Mouse (Mus musculus): ENCODE data around the gene Cacna2d3.

The Cacna2d3 gene
- long read RNA-seq, experiment 1, partial matches to known transcripts = 2 of 3 reads
- long read RNA-seq, experiment 1, other reads (novel, unspliced or antisense) = 1 of 3 reads
- long read RNA-seq, experiment 2, partial matches to known transcripts = 0 of 1 reads
- long read RNA-seq, experiment 2, other reads (novel, unspliced or antisense) = 1 of 1 reads

DNA sequence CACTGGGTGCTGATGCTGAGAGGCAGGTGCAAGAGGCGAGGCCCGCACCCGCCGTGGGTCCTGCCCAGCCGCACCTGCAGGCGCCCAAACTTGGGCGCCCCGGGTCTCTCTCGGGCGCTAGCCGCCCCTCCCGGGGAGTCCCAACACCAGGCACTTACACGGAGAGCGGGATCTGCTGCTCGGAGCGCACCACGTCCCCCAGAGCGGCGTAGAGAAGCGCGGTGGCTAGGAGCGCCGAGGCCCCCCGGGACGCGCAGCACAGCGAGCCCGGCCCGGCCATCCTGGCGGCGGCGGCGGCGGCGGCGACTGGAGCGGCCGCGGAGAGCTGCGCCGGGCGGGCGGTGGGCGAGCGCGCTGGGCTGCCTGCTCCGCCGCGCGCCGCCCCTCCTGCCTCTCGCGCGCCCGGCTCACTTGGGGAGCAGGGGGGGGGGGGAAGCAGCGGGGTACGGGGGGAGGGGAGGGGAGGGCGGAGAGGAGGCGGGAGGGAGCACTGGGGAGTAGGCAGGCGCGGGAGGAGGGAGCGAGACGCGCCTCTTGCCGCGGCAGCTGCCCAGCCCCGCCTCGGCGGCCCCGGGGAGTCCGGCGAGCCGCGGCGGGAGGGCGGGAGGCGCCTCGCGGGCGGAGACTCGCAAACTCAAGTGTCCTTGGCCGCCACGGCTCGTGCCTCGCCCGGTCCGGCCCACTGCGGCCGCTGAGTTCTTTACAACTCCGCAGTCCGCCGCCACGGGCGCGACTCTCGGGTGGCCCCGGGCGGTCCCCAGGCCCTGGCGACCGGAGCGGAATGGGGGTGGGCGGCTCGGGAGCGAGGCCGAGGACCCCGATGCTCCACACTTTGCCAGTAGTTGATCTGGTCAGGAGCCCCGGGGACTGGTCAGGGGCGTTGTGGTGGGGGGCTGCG is at the start of gene Cacna2d3:
Gene Cacna2d3 (minus strand): TSS at position 377 of the 898 bp plus-strand sequence.
- intact Hi-C loops (cut with DNase I) = loop anchor here (5.0 kb wide), 1 partner anchor 221 kb away; no protein-coding TSS in a partner anchor

DNA sequence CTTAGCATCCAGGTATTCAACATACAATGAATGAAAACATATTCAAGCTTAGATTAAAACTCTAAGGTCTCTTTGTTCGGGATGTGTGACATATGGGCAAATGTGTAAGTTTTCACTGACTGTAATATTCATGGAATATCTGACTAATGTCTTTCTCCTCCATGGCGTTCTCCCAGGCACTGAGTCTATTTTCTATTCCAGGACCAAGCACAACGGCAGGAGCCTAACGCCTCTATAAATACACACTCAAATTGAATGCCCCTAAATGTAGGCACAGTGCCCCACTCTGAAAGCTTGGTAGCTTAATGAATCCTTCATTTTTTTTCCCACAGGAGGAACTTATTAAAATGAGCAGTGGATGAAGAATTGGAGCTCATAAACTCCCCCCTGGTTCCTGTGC is 47.8 kb upstream of the Cacna2d3 start:
- intact Hi-C loops (cut with DNase I) = no loop called here

DNA sequence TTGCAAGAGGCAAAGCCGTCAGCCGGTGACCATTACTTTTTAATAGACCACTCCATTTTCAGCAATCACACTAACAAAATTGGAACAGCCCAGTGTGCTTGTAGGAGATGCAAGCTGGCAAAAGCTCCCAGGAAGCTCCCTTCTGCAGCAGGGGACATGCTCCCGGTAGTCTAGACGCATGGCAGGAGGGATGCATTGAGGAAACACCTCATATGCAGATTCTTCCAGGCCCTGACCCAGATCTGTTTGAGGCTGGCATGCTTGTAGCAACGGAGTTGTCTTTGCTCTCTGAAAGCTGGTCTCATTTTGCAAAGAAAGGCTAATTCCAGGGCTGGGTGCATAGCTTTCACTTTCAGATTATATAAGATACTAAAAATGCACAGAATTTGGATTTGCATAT is 31.2 kb upstream of the Cacna2d3 start:
- intact Hi-C loops (cut with DNase I) = no loop called here

- intact Hi-C loops (cut with DNase I) = no loop called here
These were observed 17.1 kb upstream of the Cacna2d3 start for GRCm38 (mm10) chr14:29738751-29739150.

GRCm38 (mm10) chr14:29730256-29730655 is 8.6 kb upstream of the Cacna2d3 start:
- intact Hi-C loops (cut with DNase I) = no loop called here

GRCm38 (mm10) chr14:29729009-29729408 is 7.3 kb upstream of the Cacna2d3 start:
- intact Hi-C loops (cut with DNase I) = no loop called here

DNA sequence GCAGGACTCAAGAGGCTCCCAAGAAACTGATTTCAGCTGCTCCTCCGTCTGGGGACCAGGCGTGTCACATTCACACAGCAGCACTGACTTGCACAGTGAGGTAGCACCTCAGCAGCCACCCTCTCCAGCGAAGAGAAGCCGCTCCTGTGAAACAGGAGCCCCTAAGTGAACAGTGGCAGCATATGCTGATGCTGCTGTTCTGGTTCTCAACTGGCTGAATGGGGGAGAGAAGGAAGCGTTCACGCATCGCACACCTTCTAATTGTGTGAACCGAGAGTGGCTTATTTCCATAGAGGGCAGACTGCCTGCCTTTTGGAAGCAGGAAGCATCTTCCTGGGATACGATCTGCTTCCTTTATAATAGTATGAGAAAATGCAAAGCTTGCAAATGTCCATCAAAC is 5.9 kb upstream of the Cacna2d3 start:
- intact Hi-C loops (cut with DNase I) = no loop called here

DNA sequence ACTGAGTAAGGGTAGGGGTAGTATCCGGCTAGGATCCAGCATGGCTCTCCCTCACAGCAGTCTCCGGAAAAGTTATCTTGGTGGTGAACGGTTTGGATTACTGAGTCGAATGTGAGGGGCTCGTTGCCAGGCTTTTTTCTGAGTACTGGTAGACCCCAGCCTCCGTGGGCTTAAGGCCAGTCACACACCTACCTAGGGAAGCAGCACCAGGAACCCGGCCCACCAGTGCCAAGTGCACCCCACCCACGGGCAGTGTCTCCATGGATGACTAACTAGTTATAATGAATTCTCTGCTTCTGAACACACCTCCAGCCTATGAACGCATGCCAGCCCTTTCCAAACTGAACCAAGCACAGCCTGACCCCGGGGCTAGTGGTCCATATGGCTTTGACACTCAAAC is 1.6 kb upstream of the Cacna2d3 start:
- intact Hi-C loops (cut with DNase I) = loop anchor here (5.0 kb wide), 1 partner anchor 219 kb away; no protein-coding TSS in a partner anchor

- intact Hi-C loops (cut with DNase I) = loop anchor here (5.0 kb wide), 1 partner anchor 220 kb away; no protein-coding TSS in a partner anchor
These were observed 940 bp upstream of the Cacna2d3 start for GRCm38 (mm10) chr14:29722386-29723221.

DNA sequence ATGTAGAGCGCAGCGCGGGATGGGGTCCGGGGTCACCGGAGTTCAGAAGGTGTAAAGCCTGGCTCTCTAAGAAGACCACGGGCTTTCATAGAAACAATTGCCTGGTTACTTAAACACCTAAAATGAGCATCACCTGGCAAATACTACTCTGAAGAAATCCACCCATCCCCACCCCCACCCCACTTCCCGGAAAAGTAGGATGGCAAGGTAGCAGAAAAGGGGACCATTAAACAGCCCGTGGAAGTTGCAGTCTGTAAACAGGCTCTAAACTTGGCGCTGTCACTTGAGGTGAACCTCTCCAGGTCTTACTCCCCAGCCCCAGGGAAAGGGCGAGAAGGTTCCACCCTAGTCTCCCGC is 555 bp downstream of the Cacna2d3 start:
- intact Hi-C loops (cut with DNase I) = loop anchor here (5.0 kb wide), 1 partner anchor 221 kb away; no protein-coding TSS in a partner anchor

DNA sequence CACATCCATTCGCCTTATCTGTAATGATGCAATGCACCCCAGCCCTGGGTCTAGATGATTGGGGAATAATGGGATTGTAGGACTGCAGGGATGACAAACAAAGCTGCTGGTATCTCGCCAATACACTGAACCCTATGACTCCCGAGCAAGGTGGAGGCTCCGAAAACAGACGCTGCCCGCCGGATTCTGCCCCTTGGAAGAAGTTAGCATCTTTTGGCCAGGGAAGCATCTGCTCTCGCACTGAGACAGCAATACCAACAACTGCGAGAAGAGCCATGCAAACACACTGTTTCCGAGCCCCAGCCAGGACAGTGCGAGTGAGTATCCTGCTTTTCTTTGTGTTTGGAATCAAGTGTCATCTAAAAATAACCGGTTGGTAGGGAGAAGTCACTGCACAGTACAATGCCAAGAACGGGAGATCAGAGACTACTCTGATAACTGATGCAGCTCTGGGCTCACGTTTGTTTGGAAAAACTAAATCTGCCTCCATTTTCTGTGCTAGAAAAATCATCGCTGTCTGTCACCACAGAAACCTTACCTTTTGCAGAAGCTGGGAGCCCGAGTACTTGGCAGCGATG is 1.2 kb downstream of the Cacna2d3 start:
- intact Hi-C loops (cut with DNase I) = loop anchor here (5.0 kb wide), 1 partner anchor 222 kb away; no protein-coding TSS in a partner anchor

DNA sequence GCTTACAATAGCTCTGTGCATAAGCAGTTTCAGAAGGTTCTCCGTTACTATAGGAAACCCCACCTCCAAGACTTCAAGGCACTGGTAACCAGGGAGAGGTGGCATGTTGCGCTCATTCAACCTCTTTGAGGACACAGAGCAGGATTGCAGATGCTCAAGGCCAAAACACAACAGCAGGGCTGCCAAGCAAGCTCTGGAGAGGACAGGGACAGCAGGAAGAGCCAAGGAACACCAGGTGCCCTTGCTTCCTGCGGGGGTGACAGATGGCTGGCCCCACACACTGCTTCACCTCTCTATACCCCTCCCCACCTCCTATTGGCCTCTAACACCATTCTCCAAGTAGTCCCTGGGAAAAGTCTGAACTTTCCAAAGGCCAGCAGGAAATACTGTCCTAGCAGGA is 9.0 kb downstream of the Cacna2d3 start:
- intact Hi-C loops (cut with DNase I) = no loop called here

DNA sequence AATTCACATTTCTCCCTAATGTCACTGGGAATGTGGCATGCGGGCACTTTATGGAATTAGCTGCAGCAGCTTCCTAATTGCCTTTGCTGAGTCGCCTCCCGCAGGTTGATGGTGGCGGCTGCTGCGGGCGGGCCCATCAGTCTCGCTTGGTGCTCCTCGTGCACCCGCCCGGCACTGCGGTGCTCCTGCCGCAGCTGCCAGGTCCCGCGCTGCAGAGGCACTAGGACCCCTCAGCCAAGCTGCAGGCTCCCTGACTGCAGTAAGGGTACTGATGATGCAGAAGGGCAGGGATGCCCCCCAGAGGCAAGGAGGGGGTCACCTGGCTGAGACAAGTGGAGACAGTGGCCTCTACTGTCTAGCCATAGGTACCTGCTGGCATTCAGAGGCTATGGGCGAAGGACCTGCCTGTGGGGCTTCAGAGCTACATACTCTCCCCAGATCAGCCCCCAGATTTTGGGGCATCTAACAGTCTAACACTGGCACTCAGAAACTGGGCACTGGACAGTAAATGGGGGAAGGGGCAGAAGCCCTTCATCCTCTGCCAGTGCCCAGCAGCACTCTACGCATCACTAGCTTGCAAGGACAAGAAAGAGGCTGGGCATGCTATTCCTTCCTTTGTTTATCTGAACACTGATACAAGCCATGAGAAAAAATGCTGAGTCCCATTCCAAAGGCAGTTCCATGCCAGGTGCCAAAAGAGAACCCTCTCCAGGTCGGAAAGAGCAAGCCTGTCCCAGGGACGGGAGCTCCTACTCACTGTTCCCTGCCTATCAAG is 13.9 kb downstream of the Cacna2d3 start:
- intact Hi-C loops (cut with DNase I) = no loop called here

DNA sequence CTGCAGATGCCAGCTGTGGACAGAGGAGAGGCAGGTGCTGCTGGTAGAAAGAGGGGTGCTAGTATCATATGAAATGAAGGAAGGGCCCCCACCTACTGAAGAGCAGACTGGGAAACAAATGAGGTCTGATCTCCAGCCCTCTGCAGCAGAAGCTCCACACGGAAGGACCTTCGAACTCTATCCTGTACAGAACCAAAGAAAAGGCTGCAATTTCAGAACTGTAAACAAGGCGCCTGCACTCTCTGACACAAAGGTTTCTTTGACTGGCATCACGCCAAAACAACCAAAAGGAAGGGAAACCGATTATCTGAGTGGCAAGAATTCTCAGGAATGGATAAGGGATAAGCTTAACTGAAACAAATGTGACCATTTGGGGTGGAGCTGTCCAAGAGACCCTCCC is 18.9 kb downstream of the Cacna2d3 start:
- intact Hi-C loops (cut with DNase I) = no loop called here

GRCm38 (mm10) chr14:29696131-29696530 is 25.5 kb downstream of the Cacna2d3 start:
- intact Hi-C loops (cut with DNase I) = loop anchor here (2.0 kb wide), 1 partner anchor 245 kb away; no protein-coding TSS in a partner anchor

GRCm38 (mm10) chr14:29672436-29673050 is 49.1 kb downstream of the Cacna2d3 start:
- intact Hi-C loops (cut with DNase I) = no loop called here

DNA sequence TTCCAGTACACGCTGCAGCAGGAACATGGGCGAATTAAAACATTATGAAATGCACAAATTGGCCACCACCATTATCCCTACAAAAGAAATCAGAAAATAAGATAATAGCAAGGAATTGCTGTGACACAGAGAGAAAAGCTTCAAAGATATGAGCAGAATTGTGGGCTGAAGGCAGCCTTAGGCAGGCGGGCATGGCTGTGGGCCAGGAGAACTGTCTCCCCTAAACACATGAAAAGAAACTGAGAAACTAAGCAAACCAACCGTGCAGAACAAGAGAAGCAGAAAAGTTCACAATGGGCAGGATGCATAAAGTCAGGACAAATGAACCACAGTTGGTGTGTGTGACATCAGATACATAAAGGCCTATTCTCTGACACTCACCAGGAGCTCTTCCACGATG is 51.8 kb downstream of the Cacna2d3 start:
- intact Hi-C loops (cut with DNase I) = no loop called here

- intact Hi-C loops (cut with DNase I) = no loop called here
These were observed 64.7 kb downstream of the Cacna2d3 start for GRCm38 (mm10) chr14:29657006-29657405.

GRCm38 (mm10) chr14:29650591-29650990 is 71.1 kb downstream of the Cacna2d3 start:
- intact Hi-C loops (cut with DNase I) = no loop called here

GRCm38 (mm10) chr14:29648721-29649120 is 72.9 kb downstream of the Cacna2d3 start:
- intact Hi-C loops (cut with DNase I) = no loop called here
